Mouse (Mus musculus): ENCODE measurements around the gene Mipol1.

DNA sequence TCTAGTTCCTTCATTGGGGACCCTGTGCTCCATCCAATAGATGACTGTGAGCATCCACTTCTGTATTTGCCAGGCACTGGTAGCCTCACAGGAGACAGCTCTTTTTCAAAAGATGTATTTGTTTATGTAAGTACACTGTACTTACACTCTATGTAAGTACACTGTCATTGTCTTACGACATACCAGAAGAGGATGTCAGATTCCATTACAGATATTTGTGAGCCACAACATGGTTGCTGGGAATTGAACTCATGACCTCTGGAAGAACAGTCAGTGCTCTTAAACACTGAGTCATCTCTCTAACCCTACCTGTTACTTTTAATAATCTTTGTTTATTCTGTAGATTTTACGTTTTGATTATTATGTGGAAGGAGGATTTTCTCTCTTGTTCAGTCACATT lies 109.9 kb downstream of the Mipol1 start:
- no peak for TF ChIP-seq CTCF (IDR thresholded peaks at IDR 0.05; ENCODE audit: extremely low read depth, insufficient read depth, low read length)
- TF ChIP-seq POLR2A (IDR thresholded peaks at IDR 0.05; ENCODE audit: extremely low read depth, insufficient read depth, low read length) = no peak

Data from cortical plate, adult 2 months (tissue).